Mouse (Mus musculus) kidney, embryonic 16.5 days (tissue): Measurements from ENCODE around the gene Slc52a3. TPM values are rescaled to one million over a fixed set of nuclear protein-coding genes. Genes with fewer than 3 reads are reported as not detected.

Experiments used
- ATAC-seq: fragments of 200-750 bp; cut with Nextera tagmentation; 2 replicates; pipeline ENCODE4 v1.8.0; 2017; ENCODE audit warnings: moderate TSS enrichment; ENCODE audit not compliant: low FRiP score, low TSS enrichment
- H3K27ac ChIP-seq: fragments of 300-500 bp; sonication (generic); 2 replicates; pipeline ENCODE4 v1.5.1; 2014; ENCODE audit warnings: low read length
- H3K27me3 ChIP-seq: fragments of 300-500 bp; sonication (generic); 2 replicates; pipeline ENCODE4 v1.6.1; 2014; ENCODE audit warnings: low read length, control low read depth, mixed read lengths; ENCODE audit not compliant: insufficient read depth
- H3K36me3 ChIP-seq: fragments of 300-500 bp; sonication (generic); 2 replicates; pipeline ENCODE4 v1.6.1; 2014; ENCODE audit warnings: low read length, control low read depth, mixed read lengths; ENCODE audit not compliant: insufficient read depth
- H3K4me1 ChIP-seq: fragments of 300-500 bp; sonication (generic); 2 replicates; pipeline ENCODE4 v1.6.1; 2014; ENCODE audit warnings: low read length, control low read depth, mixed read lengths; ENCODE audit not compliant: insufficient read depth
- H3K4me2 ChIP-seq: fragments of 300-500 bp; sonication (generic); replicated peaks from 2 replicates; pipeline ENCODE4 v1.6.1; 2014; ENCODE audit warnings: low read depth, low read length
- H3K4me3 ChIP-seq: fragments of 300-500 bp; sonication (generic); 2 replicates; pipeline ENCODE4 v1.5.1; 2014; ENCODE audit warnings: mild to moderate bottlenecking, low read length
- H3K9ac ChIP-seq: fragments of 300-500 bp; sonication (generic); replicated peaks from 2 replicates; pipeline ENCODE4 v1.6.1; 2014; ENCODE audit warnings: low read length
- H3K9me3 ChIP-seq: fragments of 300-500 bp; sonication (generic); 2 replicates; pipeline ENCODE4 v1.6.1; 2016; ENCODE audit warnings: low read length, control low read depth
- WGBS: fragments of 180-500 bp; shearing (Covaris S2); extraction: QIAGEN DNeasy Blood & Tissue Kit; methylation state at CpG from one replicate; pipeline ENCODE4 v1.1.7; 2014; 5-methylcytosine and 5-hydroxymethylcytosine counted together
- polyA plus RNA-seq: library from polyadenylated mRNA; unstranded; fragments of >200 nt; fragmentation: Nextera tagmentation; extraction: Ambion mirVana; gene quantifications from 2 replicates; pipeline ENCODE4 v1.2.1, GENCODE M21; 2015

Gene Slc52a3
- polyA plus RNA-seq, 1 experiment from 2014 or later, result 28.2 TPM

DNA sequence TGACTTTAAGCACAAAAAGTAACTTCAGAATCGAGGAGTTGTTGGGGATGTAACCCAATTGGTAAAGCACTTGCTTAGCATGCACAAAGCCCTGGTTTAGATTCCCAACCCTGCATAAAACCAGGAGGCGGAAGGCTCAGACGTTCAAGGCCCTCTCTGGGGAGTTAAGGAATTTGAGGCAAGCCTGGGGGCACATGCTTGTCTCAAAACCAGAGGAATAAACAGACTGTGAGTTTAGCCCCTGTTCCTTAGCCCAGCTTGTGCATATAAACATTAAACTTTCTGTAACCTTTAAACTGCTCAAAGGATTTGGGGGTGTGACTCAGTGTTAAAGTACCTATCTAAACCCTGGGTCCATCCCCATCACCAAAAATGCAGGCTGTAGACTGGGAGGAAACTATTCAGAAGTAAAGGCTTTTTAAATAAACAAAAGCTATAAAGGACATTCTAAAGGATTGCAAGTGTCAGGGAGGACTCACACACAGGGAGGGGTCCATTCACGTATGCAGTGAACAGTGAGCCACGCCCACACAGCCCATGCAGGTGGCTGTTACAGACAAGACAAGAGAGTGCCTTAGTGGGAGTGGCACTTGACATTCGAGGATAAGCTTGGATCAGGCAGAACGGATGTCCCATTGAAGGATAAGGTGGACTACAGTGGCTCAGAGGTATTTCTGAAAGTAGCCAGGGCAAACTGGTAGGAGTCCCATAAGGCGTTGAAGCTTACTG lies 1.6 kb downstream of the Slc52a3 start:
- no peak overlapping the region for H3K27ac ChIP-seq
- no peaks in the 10 kb centered on the region for H3K9me3 ChIP-seq
- peaks cover 28% of the 10 kb centered on the region for H3K27me3 ChIP-seq
- no peak for ATAC-seq
- H3K4me2 ChIP-seq, result no peak overlapping the region
- H3K9ac ChIP-seq, result no peak overlapping the region
- 48% methylated on average over 8 of the region's 8 CpGs for WGBS
- H3K4me3 ChIP-seq, result no peak overlapping the region
- H3K4me1 ChIP-seq, result peaks cover 34% of the 10 kb centered on the region
- H3K36me3 ChIP-seq, result no peaks in the 10 kb centered on the region

DNA sequence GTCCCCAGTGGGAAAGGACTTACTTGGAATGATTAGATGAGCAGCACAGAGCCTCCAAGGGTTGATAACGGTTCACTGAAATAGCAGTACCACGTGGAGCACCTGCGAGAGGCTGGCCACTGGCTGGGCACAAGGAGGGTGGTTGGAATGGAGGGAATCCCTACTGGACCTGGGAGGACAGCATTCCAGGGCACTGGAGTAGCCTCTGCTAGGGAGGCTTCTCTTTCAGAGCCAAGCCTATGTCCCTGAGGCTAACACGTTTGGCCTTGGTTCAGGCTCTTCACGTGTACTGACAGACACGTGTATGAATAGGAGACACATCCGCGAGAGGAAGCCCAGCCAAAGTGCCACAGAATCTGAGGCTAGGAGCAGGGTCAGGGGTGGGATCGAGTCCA lies 2.2 kb downstream of the Slc52a3 start:
- Histone ChIP-seq H3K27ac (no peak overlapping the region), H3K4me3 (no peak overlapping the region), H3K4me1 (peaks cover 34% of the 10 kb centered on the region), H3K4me2 (no peak overlapping the region), H3K36me3 (no peaks in the 10 kb centered on the region), H3K9ac (no peak overlapping the region), H3K9me3 (no peaks in the 10 kb centered on the region), H3K27me3 (peaks cover 28% of the 10 kb centered on the region)
- WGBS, result 76% methylated on average over 9 of the region's 9 CpGs
- ATAC-seq, result no peak

DNA sequence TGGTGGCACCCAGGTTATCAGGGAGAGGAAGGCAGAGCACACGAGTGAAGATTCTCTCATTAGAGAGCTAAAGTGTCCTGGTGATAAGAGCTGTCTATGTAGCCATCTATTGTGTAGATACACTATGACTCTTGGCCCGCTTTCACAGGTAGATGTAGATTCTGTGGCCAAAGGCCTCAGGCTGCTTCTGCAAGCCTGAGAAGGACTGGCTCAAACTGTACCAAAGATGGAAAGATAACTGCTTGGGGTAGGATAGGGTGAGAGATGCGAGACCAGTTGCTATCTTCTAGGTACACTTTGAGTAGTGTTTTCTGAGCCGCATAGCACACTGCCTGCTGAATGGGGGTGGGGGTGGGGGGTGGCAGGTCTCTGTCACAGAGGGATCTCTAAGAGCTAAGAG lies 2.6 kb downstream of the Slc52a3 start:
- Histone ChIP-seq H3K9ac (no peak overlapping the region), H3K27me3 (peaks cover 28% of the 10 kb centered on the region), H3K36me3 (no peaks in the 10 kb centered on the region), H3K9me3 (no peaks in the 10 kb centered on the region), H3K4me2 (no peak overlapping the region), H3K27ac (no peak overlapping the region; the same call in 1 of the 2 replicates), H3K4me3 (no peak overlapping the region), H3K4me1 (peaks cover 34% of the 10 kb centered on the region)
- WGBS, result 72% methylated on average over 4 of the region's 4 CpGs
- no peak for ATAC-seq

DNA sequence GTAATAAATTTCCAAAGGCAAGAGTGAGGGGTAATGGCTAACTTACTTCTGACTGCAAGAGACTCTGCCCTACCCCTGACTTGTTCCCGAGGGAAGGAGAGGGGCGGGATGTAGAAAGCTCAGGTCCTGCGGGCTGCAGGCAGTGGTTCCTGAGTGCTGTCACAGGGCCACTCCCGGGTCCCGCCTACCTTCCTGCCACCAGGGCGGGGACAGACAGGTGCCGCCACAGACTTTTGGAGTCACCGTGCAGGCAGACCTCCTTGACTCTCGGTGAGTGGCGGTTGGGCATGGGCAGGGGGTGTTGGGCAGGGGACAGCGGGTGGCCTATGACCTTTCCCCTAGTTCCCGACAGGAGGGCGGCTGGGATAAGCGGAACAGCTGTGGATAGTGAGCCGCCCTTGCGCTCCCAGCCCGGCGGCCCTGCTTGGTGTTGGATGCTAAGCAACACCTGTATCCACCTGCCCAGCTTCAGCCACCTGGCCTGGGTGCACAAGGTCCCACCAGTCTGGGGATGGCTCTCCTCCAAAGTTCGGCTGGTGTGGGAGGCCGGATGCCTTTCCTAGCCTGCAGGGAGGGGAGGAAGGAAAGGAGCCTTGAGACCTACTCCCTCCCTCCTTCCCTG lies 3.5 kb downstream of the Slc52a3 start:
- ATAC-seq, result peak; percentile 30
- H3K4me1 ChIP-seq, result peaks cover 34% of the 10 kb centered on the region
- 7% methylated on average over 18 of the region's 20 CpGs for WGBS
- H3K36me3 ChIP-seq, result no peaks in the 10 kb centered on the region
- peaks cover 28% of the 10 kb centered on the region for H3K27me3 ChIP-seq
- H3K9ac ChIP-seq, result no peak overlapping the region; the same call in 1 of the 2 replicates
- H3K4me3 ChIP-seq, result peak overlapping the region; percentile 33
- peak overlapping the region; percentile 39; the same call in 1 of the 2 replicates for H3K27ac ChIP-seq
- peak overlapping the region; percentile 40 for H3K4me2 ChIP-seq
- no peaks in the 10 kb centered on the region for H3K9me3 ChIP-seq

DNA sequence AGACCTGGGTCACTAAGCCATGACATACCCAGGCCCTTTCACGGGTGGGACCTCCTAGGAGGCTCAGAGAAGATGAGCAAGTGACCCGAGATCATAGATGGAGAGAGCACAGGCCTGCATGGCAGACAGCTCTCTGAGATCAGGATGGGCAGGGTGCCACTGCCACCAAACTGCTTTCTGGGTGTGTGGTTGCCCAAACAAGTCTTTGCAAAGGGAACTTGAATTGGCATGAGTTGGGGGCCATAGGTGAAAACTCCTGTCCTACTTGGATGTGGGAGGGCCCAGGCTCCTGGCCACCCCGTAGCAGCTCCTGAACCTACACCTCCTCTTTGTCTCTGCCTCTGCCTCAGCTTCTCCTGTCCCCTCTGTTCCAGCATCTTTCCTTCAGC lies 4.0 kb downstream of the Slc52a3 start:
- peaks cover 34% of the 10 kb centered on the region for H3K4me1 ChIP-seq
- no peaks in the 10 kb centered on the region for H3K36me3 ChIP-seq
- H3K27me3 ChIP-seq, result peaks cover 24% of the 10 kb centered on the region
- H3K9me3 ChIP-seq, result no peaks in the 10 kb centered on the region
- 41% methylated on average over 3 of the region's 3 CpGs for WGBS
- H3K9ac ChIP-seq, result no peak overlapping the region; the same call in 1 of the 2 replicates
- H3K4me3 ChIP-seq, result peak overlapping the region; percentile 33
- ATAC-seq, result peak; percentile 17
- H3K4me2 ChIP-seq, result peak overlapping the region; percentile 40
- 0 out of 2 replicates have a peak overlapping the region, but pooled peaks have one; percentile 39 for H3K27ac ChIP-seq

DNA sequence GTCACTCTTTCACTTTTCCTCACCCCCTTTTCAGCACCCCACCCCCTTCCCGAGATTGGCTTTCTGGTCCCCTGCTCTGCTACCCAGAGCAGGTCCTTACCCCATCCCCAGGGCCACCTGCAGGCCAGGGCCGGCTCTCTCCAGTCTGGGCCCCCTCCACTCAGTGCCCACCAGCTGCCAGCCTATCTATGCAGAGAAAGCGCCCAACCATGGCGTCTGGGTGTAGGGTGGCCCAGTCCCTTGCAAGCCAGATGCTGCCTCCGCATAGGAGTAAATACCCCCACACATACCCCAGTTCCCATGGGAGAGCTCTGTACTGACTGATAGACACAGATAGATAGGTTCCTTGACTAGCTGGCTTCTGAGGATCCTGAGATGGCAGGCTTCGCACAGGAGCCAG lies 4.4 kb downstream of the Slc52a3 start:
- ATAC-seq, result peak; percentile 72
- WGBS, result 39% methylated on average over 6 of the region's 6 CpGs
- no peak overlapping the region for H3K4me3 ChIP-seq

DNA sequence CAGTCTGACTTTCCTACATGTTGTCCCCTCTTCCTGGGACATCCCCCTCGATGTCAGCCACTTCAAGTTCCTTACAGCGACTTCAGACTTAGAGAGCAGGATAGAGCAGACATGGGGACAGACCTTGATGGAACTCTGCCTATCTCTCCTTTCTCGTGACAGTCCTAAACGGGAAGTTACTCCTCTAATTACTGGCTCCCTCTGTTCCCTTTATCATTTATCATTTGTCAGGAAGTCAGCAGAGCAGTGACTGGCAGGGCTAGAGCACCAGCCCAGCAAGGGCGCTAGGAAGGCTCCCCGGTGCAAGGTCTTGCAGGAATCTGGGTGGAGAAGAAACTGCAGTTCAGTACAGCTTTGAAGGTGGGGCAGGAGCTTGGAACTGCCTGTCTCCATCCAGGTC lies 6.2 kb downstream of the Slc52a3 start:
- Histone ChIP-seq H3K9me3 (no peaks in the 10 kb centered on the region), H3K27me3 (0 out of 2 replicates have a peak, but pooled peaks cover 7% of the 10 kb centered on the region), H3K9ac (no peak overlapping the region), H3K27ac (no peak overlapping the region), H3K4me2 (no peak overlapping the region), H3K4me3 (no peak overlapping the region), H3K4me1 (peaks cover 29% of the 10 kb centered on the region), H3K36me3 (no peaks in the 10 kb centered on the region)
- WGBS, result 54% methylated on average over 6 of the region's 6 CpGs
- no peak for ATAC-seq

More for the DNA sequence above, 4.4 kb downstream of the Slc52a3 start:
- Histone ChIP-seq H3K4me2 (no peak overlapping the region), H3K27me3 (peaks cover 19% of the 10 kb centered on the region), H3K4me1 (peaks cover 34% of the 10 kb centered on the region), H3K9ac (no peak overlapping the region; the same call in 1 of the 2 replicates), H3K36me3 (no peaks in the 10 kb centered on the region), H3K27ac (no peak overlapping the region), H3K9me3 (no peaks in the 10 kb centered on the region)

DNA sequence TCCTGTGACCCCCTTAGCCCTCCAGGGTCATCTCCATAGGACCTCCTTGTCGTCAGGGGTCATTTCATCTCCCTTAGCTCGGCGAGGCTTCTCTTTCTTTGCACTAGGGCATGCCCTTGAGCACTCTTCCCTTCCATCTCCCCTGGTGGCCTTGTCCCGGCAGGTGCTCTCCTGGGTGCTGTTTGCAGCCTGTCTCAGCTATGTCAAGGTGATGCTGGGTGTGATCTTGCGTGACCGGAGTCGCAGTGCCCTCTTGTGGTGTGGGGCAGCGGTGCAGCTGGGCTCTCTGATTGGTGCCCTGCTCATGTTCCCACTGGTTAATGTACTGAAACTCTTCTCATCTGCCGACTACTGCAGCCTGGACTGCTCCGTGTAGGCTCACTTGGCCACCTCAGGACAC lies 11.5 kb downstream of the Slc52a3 start:
- 47% methylated on average over 10 of the region's 10 CpGs for WGBS
- Histone ChIP-seq H3K27me3 (no peaks in the 10 kb centered on the region), H3K4me2 (no peak overlapping the region), H3K4me1 (peaks cover 9% of the 10 kb centered on the region), H3K27ac (no peak overlapping the region), H3K9me3 (no peaks in the 10 kb centered on the region), H3K36me3 (no peaks in the 10 kb centered on the region), H3K9ac (no peak overlapping the region), H3K4me3 (no peak overlapping the region)
- ATAC-seq, result no peak

DNA sequence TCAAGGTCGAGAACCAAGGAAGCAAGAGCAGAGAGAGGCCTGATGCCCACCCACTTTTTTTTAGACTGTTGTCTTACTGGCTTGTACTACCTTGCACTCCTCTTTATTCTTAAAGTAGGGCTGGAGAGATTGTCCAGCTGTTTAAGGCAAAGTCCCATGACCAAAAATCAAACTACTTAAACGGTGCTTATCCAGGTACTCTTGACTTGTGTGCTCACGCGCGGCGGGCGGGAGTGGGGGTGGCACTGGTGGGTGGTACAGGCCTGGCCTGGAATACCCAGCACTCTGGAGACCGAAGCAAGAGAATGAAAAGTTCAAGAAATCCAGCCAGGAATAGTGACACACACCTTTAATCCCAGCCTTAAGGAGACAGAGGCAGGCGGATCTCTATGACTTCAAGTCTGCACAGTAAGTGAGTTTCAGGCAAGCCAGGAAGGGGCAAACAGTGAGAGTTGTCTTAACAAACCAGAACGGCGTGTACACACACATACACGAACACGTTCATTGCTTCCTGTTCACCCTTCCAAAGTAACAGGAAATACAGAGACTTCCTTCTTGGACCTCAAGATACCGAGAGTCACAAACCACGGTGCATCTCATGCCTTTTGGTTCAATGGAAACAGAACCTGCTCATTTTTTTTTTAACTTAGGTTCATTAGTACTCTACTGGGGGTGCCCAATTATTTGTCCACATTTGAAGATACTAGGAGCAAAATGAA lies 12.9 kb downstream of the Slc52a3 start:
- H3K27me3 ChIP-seq, result no peaks in the 10 kb centered on the region
- no peak overlapping the region for H3K4me2 ChIP-seq
- no peak overlapping the region for H3K4me3 ChIP-seq
- 80% methylated on average over 15 of the region's 15 CpGs for WGBS
- no peaks in the 10 kb centered on the region for H3K36me3 ChIP-seq
- H3K4me1 ChIP-seq, result peaks cover 9% of the 10 kb centered on the region
- H3K9me3 ChIP-seq, result no peaks in the 10 kb centered on the region
- no peak for ATAC-seq
- no peak overlapping the region for H3K27ac ChIP-seq
- no peak overlapping the region for H3K9ac ChIP-seq
